Comparison of ENCODE assay signal across 29 mouse cellular contexts in genomic region chr1:53405803-53406325, GRCm38 (mm10). TPM values are rescaled to one million over a fixed set of nuclear protein-coding genes. Genes with fewer than 3 reads are reported as not detected.
DNase-seq lines count a peak whose midpoint lies in the region; ATAC-seq and TF ChIP-seq lines count a peak whose summit lies in the region.
"Had no signal": no experiment of that assay in that cellular context is flagged by ENCODE, and none has a peak within 500 bp of the region (broad histone marks: within the 10 kb centered on the region; RNA-seq: fewer than 3 reads in every experiment).

No protein-coding gene starts in this region.

- no peak for TF ChIP-seq RAD21 in MEL (IDR thresholded peaks at IDR 0.05; ENCODE audit: low read depth, low read length)

- no peaks in the 10 kb centered on the region for H3K79me2 ChIP-seq in MEL (ENCODE audit: control insufficient read depth, insufficient read depth, low read length, poor library complexity)

- peak; percentile 3 for DNase-seq in embryo, embryonic 9.5 days (ENCODE audit: extremely low spot score)
- DNase-seq in embryo, embryonic 11 days = no peak
- no peak for DNase-seq in heart, adult 8-10 months (ENCODE audit: low spot score)
- DNase-seq in lung, embryonic 14.5 days = peak; percentile 44
- no peak for DNase-seq in lung, postnatal 36 days
- peak; percentile 7 for DNase-seq in MEL (ENCODE audit: low read depth, low spot score)
- DNase-seq in hindbrain, embryonic 10.5 days (ENCODE audit: low spot score) = no peak
- DNase-seq: adrenal gland, adult 2 months; adrenal gland, postnatal 10 days; adrenal gland, postnatal 25 days; B cell, adult 2 months; cerebellum, adult 11-12 months; cerebellum, adult 2 months; cerebellum, adult 9-10 months; cerebellum, postnatal 10 days; cerebellum, postnatal 25 days; forebrain, postnatal 0 days had no signal

- 0 out of 2 replicates have a peak overlapping the region, but pooled peaks have one; percentile 17 for H3K27ac ChIP-seq in heart, embryonic 13.5 days (replicated peaks)
- H3K27ac ChIP-seq in lung, embryonic 14.5 days (ENCODE audit: low read depth) = no peak overlapping the region
- no peak overlapping the region for H3K27ac ChIP-seq in MEL (ENCODE audit: control insufficient read depth, low read depth, low read length)
- H3K27ac ChIP-seq in hindbrain, embryonic 10.5 days = no peak overlapping the region
- H3K27ac ChIP-seq: embryonic facial prominence, embryonic 10.5 days; embryonic facial prominence, embryonic 12.5 days; forebrain, embryonic 13.5 days; forebrain, embryonic 15.5 days had no signal

- no peak for ATAC-seq in heart, embryonic 13.5 days (ENCODE audit: extremely low read depth, insufficient number of reproducible peaks, low FRiP score, low TSS enrichment)
- peak; percentile 78; the same call in 1 of the 2 replicates for ATAC-seq in lung, embryonic 14.5 days (ENCODE audit: insufficient read depth)
- ATAC-seq: CD4-positive, CD25-positive, alpha-beta regulatory T cell, adult 4 months; forebrain, embryonic 13.5 days; forebrain, embryonic 15.5 days; forebrain, postnatal 0 days had no signal

- no peak overlapping the region for H3K4me3 ChIP-seq in heart, embryonic 13.5 days
- H3K4me3 ChIP-seq in lung, embryonic 14.5 days (ENCODE audit: low read depth, low read length) = no peak overlapping the region
- no peak overlapping the region for H3K4me3 ChIP-seq in MEL (ENCODE audit: control insufficient read depth in 1 of 2, insufficient read depth in 1 of 2, low read depth in 2 of 2, low read length in 2 of 2)
- H3K4me3 ChIP-seq in hindbrain, embryonic 10.5 days = no peak overlapping the region
- H3K4me3 ChIP-seq: embryonic facial prominence, embryonic 10.5 days; embryonic facial prominence, embryonic 12.5 days; forebrain, embryonic 13.5 days; forebrain, embryonic 15.5 days had no signal

- WGBS in heart, embryonic 13.5 days = 5% methylated on average over 3 of the region's 3 CpGs
- WGBS in lung, embryonic 14.5 days = 7% methylated on average over 3 of the region's 3 CpGs
- 69% methylated on average over 3 of the region's 3 CpGs for WGBS in hindbrain, embryonic 10.5 days

- H3K9me3 ChIP-seq in heart, embryonic 13.5 days = no peaks in the 10 kb centered on the region
- no peaks in the 10 kb centered on the region for H3K9me3 ChIP-seq in lung, embryonic 14.5 days (ENCODE audit: low read depth, low read length)
- H3K9me3 ChIP-seq in MEL (replicated peaks; ENCODE audit: insufficient read depth, low read length) = no peaks in the 10 kb centered on the region
- no peaks in the 10 kb centered on the region for H3K9me3 ChIP-seq in hindbrain, embryonic 10.5 days
- H3K9me3 ChIP-seq: embryonic facial prominence, embryonic 10.5 days; embryonic facial prominence, embryonic 12.5 days; forebrain, embryonic 13.5 days; forebrain, embryonic 15.5 days; G1E had no signal

- TF ChIP-seq POLR2A in MEL (IDR thresholded peaks at IDR 0.05; ENCODE audit: control insufficient read depth in 1 of 2, insufficient read depth in 1 of 2, low read depth in 1 of 2, low read length in 2 of 2, poor library complexity in 1 of 2) = no peak

- no peak for TF ChIP-seq CTCF in lung, embryonic 14.5 days (IDR thresholded peaks at IDR 0.05; ENCODE audit: low read depth)
- TF ChIP-seq CTCF in MEL (IDR thresholded peaks at IDR 0.05 in 2 of 3, conservative IDR thresholded peaks at IDR 0.05 in 1 of 3; ENCODE audit: control insufficient read depth in 1 of 3, insufficient read depth in 1 of 3, low read depth in 2 of 3, low read length in 3 of 3, poor library complexity in 1 of 3, severe bottlenecking in 1 of 3) = no peak

- no peaks in the 10 kb centered on the region for H3K36me3 ChIP-seq in heart, embryonic 13.5 days
- H3K36me3 ChIP-seq in lung, embryonic 14.5 days (ENCODE audit: insufficient read depth) = no peaks in the 10 kb centered on the region
- H3K36me3 ChIP-seq in MEL (ENCODE audit: control insufficient read depth in 1 of 2, insufficient read depth in 2 of 2, low read length in 2 of 2) = no peaks in the 10 kb centered on the region
- H3K36me3 ChIP-seq in hindbrain, embryonic 10.5 days = no peaks in the 10 kb centered on the region
- H3K36me3 ChIP-seq: embryonic facial prominence, embryonic 10.5 days; embryonic facial prominence, embryonic 12.5 days; forebrain, embryonic 15.5 days; G1E had no signal

- no peaks in the 10 kb centered on the region for H3K27me3 ChIP-seq in heart, embryonic 13.5 days (replicated peaks)
- H3K27me3 ChIP-seq in lung, embryonic 14.5 days (ENCODE audit: insufficient read depth, low read length) = no peaks in the 10 kb centered on the region
- no peaks in the 10 kb centered on the region for H3K27me3 ChIP-seq in MEL (ENCODE audit: control insufficient read depth in 1 of 2, insufficient read depth in 2 of 2, low read length in 2 of 2)
- no peaks in the 10 kb centered on the region for H3K27me3 ChIP-seq in hindbrain, embryonic 10.5 days (ENCODE audit: insufficient read depth, poor library complexity, severe bottlenecking)
- H3K27me3 ChIP-seq: CH12.LX; embryonic facial prominence, embryonic 12.5 days; forebrain, embryonic 13.5 days; forebrain, embryonic 15.5 days had no signal

- peaks cover 5% of the 10 kb centered on the region for H3K4me1 ChIP-seq in heart, embryonic 13.5 days
- no peaks in the 10 kb centered on the region for H3K4me1 ChIP-seq in lung, embryonic 14.5 days (ENCODE audit: insufficient read depth)
- H3K4me1 ChIP-seq in MEL (ENCODE audit: control insufficient read depth in 1 of 2, insufficient read depth in 2 of 2, low read length in 2 of 2) = no peaks in the 10 kb centered on the region
- no peaks in the 10 kb centered on the region for H3K4me1 ChIP-seq in hindbrain, embryonic 10.5 days (replicated peaks)
- H3K4me1 ChIP-seq: embryonic facial prominence, embryonic 10.5 days; embryonic facial prominence, embryonic 12.5 days; forebrain, embryonic 13.5 days; forebrain, embryonic 15.5 days had no signal

- no peak for TF ChIP-seq EP300 in MEL (IDR thresholded peaks at IDR 0.05; ENCODE audit: low read depth in 1 of 2, low read length in 2 of 2)

- H3K4me2 ChIP-seq in heart, embryonic 13.5 days = no peak overlapping the region
- no peak overlapping the region for H3K4me2 ChIP-seq in lung, embryonic 14.5 days
- H3K4me2 ChIP-seq: embryonic facial prominence, embryonic 12.5 days; forebrain, embryonic 13.5 days; forebrain, embryonic 15.5 days had no signal

- H3K9ac ChIP-seq in heart, embryonic 13.5 days = no peak overlapping the region
- no peak overlapping the region for H3K9ac ChIP-seq in lung, embryonic 14.5 days
- no peak overlapping the region for H3K9ac ChIP-seq in MEL (ENCODE audit: control insufficient read depth, low read depth, low read length, poor library complexity, severe bottlenecking)
- H3K9ac ChIP-seq: embryonic facial prominence, embryonic 12.5 days; forebrain, embryonic 13.5 days; forebrain, embryonic 15.5 days; forebrain, postnatal 0 days had no signal

TF ChIP-seq in MEL, 35 proteins besides CTCF, POLR2A, EP300 and RAD21:
- TF ChIP-seq ELF1 (IDR thresholded peaks at IDR 0.05; ENCODE audit: low read depth, low read length) (no peak), GATA1 (IDR thresholded peaks at IDR 0.05; ENCODE audit: low read depth, low read length) (peak; percentile 56)

RNA-seq across cellular contexts. Expression of gene Asnsd1, which starts 53.3 kb away (rescaled TPM):
- polyA plus RNA-seq in heart, embryonic 13.5 days (2015; fragmentation: Nextera tagmentation; extraction: Ambion mirVana) = 60.0 and 66.2 TPM in 2 replicates
- 10 to 100 TPM; 52.9 to 61.2 (median 57.3) TPM for total RNA-seq in heart, adult 8-10 months (2022)
- polyA plus RNA-seq in lung, embryonic 14.5 days (2014; fragmentation: Nextera tagmentation; extraction: Ambion mirVana) = 78.4 and 80.5 TPM in 2 replicates
- 62.2 and 64.5 TPM in 2 replicates for total RNA-seq in MEL (2012; rRNA removed)
- polyA plus RNA-seq in MEL (2012; ENCODE audit: insufficient read depth in 1 of 2, insufficient read length in 2 of 2, low read depth in 1 of 2, low replicate concordance in 2 of 2, missing spikeins in 1 of 2) = 10 to 100 TPM in 1 of 2 experiments, not detected in 1; 79.7 TPM
- polyA plus RNA-seq in hindbrain, embryonic 10.5 days (2016; fragmentation: Nextera tagmentation; extraction: Ambion mirVana) = 83.7 and 92.6 TPM in 2 replicates

RNA-seq across cellular contexts. Expression of gene Gm28551, which starts 53.4 kb away (rescaled TPM):
- polyA plus RNA-seq in heart, embryonic 13.5 days (2015; fragmentation: Nextera tagmentation; extraction: Ambion mirVana) = 0.38 and 0.56 TPM in 2 replicates
- total RNA-seq in heart, adult 8-10 months (2022) = under 1 TPM in 1 of 4 experiments, not detected in 3; 0.25 TPM
- polyA plus RNA-seq in lung, embryonic 14.5 days (2014; fragmentation: Nextera tagmentation; extraction: Ambion mirVana) = 1.0 TPM in 2 replicates
- total RNA-seq in MEL (2012; rRNA removed) = not detected in 2 replicates
- under 1 TPM in 1 of 2 experiments, not detected in 1; 0.46 TPM for polyA plus RNA-seq in MEL (2012; ENCODE audit: insufficient read depth in 1 of 2, insufficient read length in 2 of 2, low read depth in 1 of 2, low replicate concordance in 2 of 2, missing spikeins in 1 of 2)
- 1.0 and 1.1 TPM in 2 replicates for polyA plus RNA-seq in hindbrain, embryonic 10.5 days (2016; fragmentation: Nextera tagmentation; extraction: Ambion mirVana)
- total RNA-seq: adrenal gland, postnatal 10 days; adrenal gland, postnatal 25 days; adrenal gland, postnatal 4 days had no signal
- polyA plus RNA-seq: adrenal gland, adult 2 months; G1E had no signal

RNA-seq across cellular contexts. Expression of gene Asdurf, which starts 53.4 kb away (rescaled TPM):
- not detected in 2 replicates for polyA plus RNA-seq in heart, embryonic 13.5 days (2015; fragmentation: Nextera tagmentation; extraction: Ambion mirVana)
- total RNA-seq in heart, adult 8-10 months (2022) = 1 to 10 TPM in 3 of 4 experiments, not detected in 1; 1.3 to 9.5 (median 3.5) TPM
- 6.1 and 8.0 TPM in 2 replicates for polyA plus RNA-seq in lung, embryonic 14.5 days (2014; fragmentation: Nextera tagmentation; extraction: Ambion mirVana)
- not detected in 2 replicates for total RNA-seq in MEL (2012; rRNA removed)
- polyA plus RNA-seq in MEL (2012; ENCODE audit: insufficient read depth in 1 of 2, insufficient read length in 2 of 2, low read depth in 1 of 2, low replicate concordance in 2 of 2, missing spikeins in 1 of 2) = not detected
- 2.1 TPM in 1 of 2 replicates, not detected in the other for polyA plus RNA-seq in hindbrain, embryonic 10.5 days (2016; fragmentation: Nextera tagmentation; extraction: Ambion mirVana)
- total RNA-seq: adrenal gland, postnatal 25 days; adrenal gland, postnatal 4 days; forebrain, postnatal 0 days had no signal
- polyA plus RNA-seq: adrenal gland, adult 2 months; brain, embryonic 14.5 days; cerebellum, adult 2 months; cortical plate, adult 2 months; embryonic facial prominence, embryonic 10.5 days; embryonic facial prominence, embryonic 12.5 days; forebrain, embryonic 11.5 days had no signal

Comparison
In these comparisons a context has a peak if more than half of its experiments do, and no peak if none do; other contexts are left out.
1. DNase-seq: peak in embryo, embryonic 9.5 days (single experiment), lung, embryonic 14.5 days (single experiment) and MEL (single experiment); none in embryo, embryonic 11 days (single experiment), heart, adult 8-10 months (single experiment), lung, postnatal 36 days (single experiment) and hindbrain, embryonic 10.5 days (single experiment).